Mouse (Mus musculus) liver, embryonic 14.5 days (tissue): Measurements from ENCODE around the gene Col18a1. TPM values are rescaled to one million over a fixed set of nuclear protein-coding genes. Genes with fewer than 3 reads are reported as not detected.

Experiments used
- ATAC-seq: fragments of 200-750 bp; cut with Nextera tagmentation; 2 replicates; pipeline ENCODE4 v1.8.0; 2017; ENCODE audit warnings: moderate number of reproducible peaks, mild to moderate bottlenecking, moderate library complexity; ENCODE audit not compliant: insufficient read depth
- DNase-seq, 3 experiments: peaks; one replicate each; pipeline ENCODE4 v3.0.0-alpha.2; 2012 to 2013; ENCODE audit warnings: low read depth in 3 of 3, low spot score in 3 of 3
- H3K27ac ChIP-seq: fragments of 300-500 bp; sonication (generic); 2 replicates; pipeline ENCODE4 v1.5.1; 2014; ENCODE audit warnings: moderate library complexity, mild to moderate bottlenecking, control low read depth, inconsistent platforms
- H3K27me3 ChIP-seq: fragments of 300-500 bp; sonication (generic); 2 replicates; pipeline ENCODE4 v1.6.1; 2014; ENCODE audit warnings: mild to moderate bottlenecking, low read length, moderate library complexity; ENCODE audit not compliant: control insufficient read depth, insufficient read depth
- H3K36me3 ChIP-seq: fragments of 300-500 bp; sonication (generic); replicated peaks from 2 replicates; pipeline ENCODE4 v1.6.1; 2014; ENCODE audit warnings: low read depth; ENCODE audit not compliant: control insufficient read depth, insufficient read depth
- H3K4me1 ChIP-seq, 2 experiments: fragments of 200-500 bp in 1 of 2; fragments of 300-500 bp in 1 of 2; sonication (generic) in 1 of 2; replicated peaks; 2 replicates each; pipeline ENCODE4 v1.6.1; 2012 to 2014; ENCODE audit warnings: antibody characterized with exemption in 1 of 2, inconsistent platforms in 1 of 2, low read length in 1 of 2; ENCODE audit not compliant: control insufficient read depth in 2 of 2, insufficient read depth in 2 of 2
- H3K4me2 ChIP-seq: fragments of 300-500 bp; sonication (generic); 2 replicates; pipeline ENCODE4 v1.6.1; 2014; ENCODE audit warnings: low read depth, mild to moderate bottlenecking, control low read depth, moderate library complexity
- H3K4me3 ChIP-seq, 2 experiments: fragments of 200-500 bp in 1 of 2; fragments of 300-500 bp in 1 of 2; sonication (generic) in 1 of 2; 2 replicates each; pipeline ENCODE4 v1.5.1; 2012 to 2014; ENCODE audit warnings: low read depth in 2 of 2, low read length in 2 of 2, mild to moderate bottlenecking in 2 of 2, control low read depth in 1 of 2, inconsistent platforms in 1 of 2, moderate library complexity in 1 of 2; ENCODE audit not compliant: insufficient read depth in 1 of 2
- H3K9ac ChIP-seq: fragments of 300-500 bp; sonication (generic); replicated peaks from 2 replicates; pipeline ENCODE4 v1.6.1; 2014; ENCODE audit warnings: mild to moderate bottlenecking, control low read depth, moderate library complexity
- H3K9me3 ChIP-seq: fragments of 300-500 bp; sonication (generic); 2 replicates; pipeline ENCODE4 v1.6.1; 2016; ENCODE audit warnings: low read length, mixed read lengths; ENCODE audit not compliant: control insufficient read depth
- CTCF ChIP-seq: IDR thresholded peaks from 2 replicates; pipeline ENCODE4 v1.5.1; 2016; ENCODE audit warnings: antibody characterized with exemption, low read depth, control low read depth
- EP300 ChIP-seq: IDR thresholded peaks from 2 replicates; pipeline ENCODE4 v1.6.1; 2016; ENCODE audit warnings: antibody characterized with exemption, low read depth
- WGBS: fragments of 180-500 bp; shearing (Covaris S2); extraction: QIAGEN DNeasy Blood & Tissue Kit; methylation state at CpG from one replicate; pipeline ENCODE4 v1.1.7; 2014; ENCODE audit not compliant: insufficient replicate concordance; 5-methylcytosine and 5-hydroxymethylcytosine counted together
- polyA plus RNA-seq, 2 experiments: library from polyadenylated mRNA; depleted of rRNA in 1 of 2; stranded (reverse) in 1 of 2; unstranded in 1 of 2; fragments of >200 nt; fragmentation: Nextera tagmentation in 1 of 2; extraction: Ambion mirVana in 1 of 2; gene quantifications; 2 replicates each; pipeline versions ENCODE4 v1.2.1 to v1.2.3; 2012 to 2014

Col18a1 gene
- polyA plus RNA-seq, 2 experiments = 24.6 to 31.4 TPM

DNA sequence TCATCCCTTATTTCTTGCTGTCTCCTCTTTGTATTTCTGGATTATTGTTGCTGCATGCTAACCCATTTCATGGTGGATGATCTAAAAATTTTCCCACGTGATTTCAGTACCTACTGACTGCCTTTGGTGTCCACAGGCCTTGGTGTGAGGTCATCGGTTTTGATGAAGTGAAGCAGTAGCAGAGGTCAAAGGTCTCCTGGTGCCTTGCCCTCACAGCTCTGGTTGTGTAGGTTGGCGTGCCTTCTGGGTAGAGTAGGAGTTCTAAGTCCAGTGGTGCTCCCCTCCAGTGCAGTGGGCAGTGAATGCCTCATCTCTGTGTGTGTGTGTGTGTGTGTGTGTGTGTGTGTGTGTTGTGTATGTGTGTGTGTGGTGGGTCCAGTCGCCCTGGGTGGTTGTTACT is 118.2 kb downstream of the Col18a1 start:
- Histone ChIP-seq H3K9me3 (no peaks in the 10 kb centered on the region), H3K27ac (no peak overlapping the region), H3K9ac (no peak overlapping the region), H3K4me1 (no peaks in the 10 kb centered on the region), H3K4me3 (no peak overlapping the region), H3K4me2 (no peak overlapping the region), H3K27me3 (no peaks in the 10 kb centered on the region), H3K36me3 (peaks cover 2% of the 10 kb centered on the region)
- 60% methylated on average over 4 of the region's 4 CpGs for WGBS
- DNase-seq (no peak), ATAC-seq (no peak)
- TF ChIP-seq EP300 (no peak), CTCF (no peak)

DNA sequence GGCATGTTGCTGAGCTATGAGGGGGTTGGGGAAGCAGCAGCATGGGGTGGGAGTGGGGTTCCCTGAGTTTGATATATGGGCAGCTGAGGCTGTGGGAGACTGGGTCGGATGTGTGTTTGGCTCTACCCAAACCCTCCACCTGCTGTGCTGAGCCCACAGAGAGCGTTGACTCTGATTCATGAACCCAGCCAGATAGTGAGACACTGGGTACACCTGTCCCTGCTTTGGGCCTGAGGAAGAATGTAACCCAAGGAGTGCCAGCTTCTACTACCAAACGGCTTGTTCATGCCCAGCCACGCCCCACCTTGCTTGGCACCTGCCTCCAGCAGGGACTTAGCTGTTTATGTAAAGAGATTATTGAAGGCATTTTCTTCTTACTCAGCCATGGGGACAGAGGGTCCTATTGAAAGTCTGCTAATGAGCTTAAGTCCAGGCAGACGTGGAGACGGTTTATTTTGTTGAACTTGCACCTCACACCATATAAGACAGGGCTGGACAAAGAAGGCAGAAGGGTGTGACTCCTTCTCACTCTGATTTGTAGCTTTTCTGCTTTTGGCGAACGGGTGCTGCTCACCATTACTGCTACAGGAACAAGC is 127.7 kb downstream of the Col18a1 start:
- H3K27me3 ChIP-seq = no peaks in the 10 kb centered on the region
- DNase-seq (no peak), ATAC-seq (no peak)
- no peak overlapping the region for H3K9ac ChIP-seq
- no peak overlapping the region for H3K4me3 ChIP-seq
- no peak for TF ChIP-seq CTCF
- H3K4me2 ChIP-seq = no peak overlapping the region
- peaks cover 3% of the 10 kb centered on the region for H3K36me3 ChIP-seq
- no peak overlapping the region for H3K27ac ChIP-seq
- no peaks in the 10 kb centered on the region for H3K9me3 ChIP-seq
- H3K4me1 ChIP-seq = peaks cover 5 to 15% of the 10 kb centered on the region in 2 experiments
- 70% methylated on average over 8 of the region's 8 CpGs for WGBS

DNA sequence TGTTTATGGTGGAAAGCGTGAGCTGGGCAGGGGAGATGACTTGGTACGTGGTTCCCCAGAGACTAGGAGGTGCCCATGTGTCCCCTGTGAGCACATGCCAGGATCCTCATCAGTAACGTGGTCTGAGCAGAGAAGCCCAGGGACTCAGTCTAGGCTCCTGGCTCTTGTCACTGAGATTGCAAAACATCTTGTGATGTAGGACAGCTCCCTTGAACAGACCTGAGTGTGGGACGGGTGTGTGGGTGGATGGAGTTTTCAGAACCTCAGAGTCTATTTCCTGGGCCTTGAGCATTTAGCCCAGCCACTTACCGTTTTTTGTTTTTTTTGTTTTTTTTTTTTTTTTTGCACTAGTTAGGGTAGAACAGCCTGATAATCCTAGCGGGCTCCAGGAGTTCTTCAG is 130.9 kb downstream of the Col18a1 start:
- ATAC-seq = no peak
- H3K4me2 ChIP-seq = peak overlapping the region; percentile 73
- DNase-seq = no peak
- H3K36me3 ChIP-seq = no peaks in the 10 kb centered on the region; the same call in 1 of the 2 replicates
- H3K4me3 ChIP-seq = 0 out of 4 replicates have a peak overlapping the region, but pooled peaks of 1 of the 2 experiments have one; percentile 84
- H3K4me1 ChIP-seq = peaks cover 5 to 16% of the 10 kb centered on the region in 2 experiments
- H3K27me3 ChIP-seq = no peaks in the 10 kb centered on the region
- no peaks in the 10 kb centered on the region for H3K9me3 ChIP-seq
- no peak overlapping the region for H3K9ac ChIP-seq
- 58% methylated on average over 6 of the region's 6 CpGs for WGBS
- TF ChIP-seq CTCF (no peak), EP300 (no peak)
- H3K27ac ChIP-seq = no peak overlapping the region

DNA sequence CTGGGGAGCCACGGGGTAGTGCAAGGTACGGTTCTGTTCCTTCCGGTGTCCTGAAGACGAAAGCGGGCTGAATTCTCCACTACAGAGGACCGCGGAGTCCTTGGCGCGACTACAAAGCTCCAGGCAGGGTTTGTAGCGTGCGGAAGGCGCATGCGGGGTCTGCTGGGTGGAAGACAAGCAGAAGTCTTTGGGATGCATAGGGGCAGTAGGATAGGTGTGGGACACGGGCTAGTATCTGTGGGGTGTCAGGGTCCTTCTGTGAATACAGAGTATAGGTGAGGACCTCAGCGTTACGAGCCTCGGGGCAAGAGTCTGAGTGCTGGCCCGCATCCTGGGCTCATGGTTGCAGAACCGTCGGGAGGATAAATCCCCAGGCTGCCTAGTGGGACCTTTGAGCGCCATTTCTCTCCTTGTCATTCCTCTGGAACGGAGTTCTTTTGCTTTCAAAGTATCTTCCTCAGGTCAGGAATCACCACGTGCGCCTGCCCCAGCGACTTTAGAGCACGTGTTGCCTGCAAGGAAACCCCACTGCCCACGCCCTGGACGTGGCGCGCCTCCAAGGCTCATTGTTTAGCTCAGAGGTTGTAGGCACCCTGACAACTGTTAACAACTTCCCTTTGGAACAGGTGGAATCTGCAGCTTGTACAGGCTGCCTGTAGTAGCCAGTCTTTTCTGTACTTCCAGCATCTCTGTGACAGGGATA is 132.9 kb downstream of the Col18a1 start:
- Histone ChIP-seq H3K4me1 (peaks cover 5 to 16% of the 10 kb centered on the region in 2 experiments), H3K4me3 (peak overlapping the region; percentile 46 to 84), H3K27ac (no peak overlapping the region), H3K4me2 (peak overlapping the region; percentile 73), H3K9me3 (no peaks in the 10 kb centered on the region), H3K36me3 (no peaks in the 10 kb centered on the region; the same call in 1 of the 2 replicates), H3K27me3 (no peaks in the 10 kb centered on the region), H3K9ac (peak overlapping the region; percentile 63)
- TF ChIP-seq EP300 = no peak
- TF ChIP-seq CTCF = no peak
- peak in 1 of 3 experiments; percentile 26 for DNase-seq
- peak; percentile 63 for ATAC-seq
- under 1% methylated on average over 30 of the region's 30 CpGs for WGBS

DNA sequence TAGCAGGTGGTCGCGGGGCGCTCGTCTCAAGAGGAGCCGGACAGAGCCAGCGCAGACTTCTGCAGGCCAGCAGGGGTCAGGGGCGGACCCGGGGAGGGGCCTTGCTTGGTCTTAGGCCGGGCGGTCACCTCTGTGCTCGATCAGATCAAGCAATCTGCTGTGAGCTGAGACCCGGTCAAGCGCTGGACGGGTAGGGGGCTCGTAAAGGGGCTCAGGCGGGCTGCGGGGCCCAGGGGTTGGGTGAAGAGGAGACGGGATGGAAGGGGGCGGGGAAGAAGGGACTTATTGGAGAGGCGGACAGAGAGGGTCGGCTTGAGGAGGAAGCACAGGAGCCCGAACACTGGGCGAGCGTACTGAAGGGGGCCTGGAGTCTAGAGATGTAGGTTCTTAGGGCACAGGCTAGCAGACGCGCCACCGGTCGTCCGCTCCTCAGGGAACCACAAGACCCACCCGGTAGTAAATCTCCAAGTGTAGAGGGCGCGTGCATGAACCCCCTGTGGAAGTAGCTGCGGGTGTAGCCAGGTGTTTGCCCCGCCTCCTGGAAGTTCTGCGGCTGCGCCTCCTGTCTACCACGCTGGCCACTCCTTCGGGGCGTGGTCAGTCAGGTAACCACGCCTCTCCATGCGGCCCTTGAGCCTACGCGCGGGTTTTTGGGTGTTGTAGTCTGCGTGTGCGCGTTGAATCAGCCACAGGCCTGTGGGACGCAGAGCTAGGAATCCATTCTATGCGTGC is 133.6 kb downstream of the Col18a1 start:
- TF ChIP-seq EP300 (no peak), CTCF (peak; percentile 43)
- Histone ChIP-seq H3K9me3 (no peaks in the 10 kb centered on the region), H3K4me1 (peaks cover 5 to 16% of the 10 kb centered on the region in 2 experiments), H3K27ac (no peak overlapping the region), H3K36me3 (no peaks in the 10 kb centered on the region), H3K4me2 (peak overlapping the region; percentile 73), H3K4me3 (peak overlapping the region; percentile 46 to 84), H3K27me3 (no peaks in the 10 kb centered on the region), H3K9ac (peak overlapping the region; percentile 63)
- peak; percentile 86 for ATAC-seq
- WGBS = under 1% methylated on average over 49 of the region's 49 CpGs
- DNase-seq = peak; percentile 83 to 89 (median 85)
